Mouse (Mus musculus): Measurements from ENCODE around the gene Wasf3.

DNA sequence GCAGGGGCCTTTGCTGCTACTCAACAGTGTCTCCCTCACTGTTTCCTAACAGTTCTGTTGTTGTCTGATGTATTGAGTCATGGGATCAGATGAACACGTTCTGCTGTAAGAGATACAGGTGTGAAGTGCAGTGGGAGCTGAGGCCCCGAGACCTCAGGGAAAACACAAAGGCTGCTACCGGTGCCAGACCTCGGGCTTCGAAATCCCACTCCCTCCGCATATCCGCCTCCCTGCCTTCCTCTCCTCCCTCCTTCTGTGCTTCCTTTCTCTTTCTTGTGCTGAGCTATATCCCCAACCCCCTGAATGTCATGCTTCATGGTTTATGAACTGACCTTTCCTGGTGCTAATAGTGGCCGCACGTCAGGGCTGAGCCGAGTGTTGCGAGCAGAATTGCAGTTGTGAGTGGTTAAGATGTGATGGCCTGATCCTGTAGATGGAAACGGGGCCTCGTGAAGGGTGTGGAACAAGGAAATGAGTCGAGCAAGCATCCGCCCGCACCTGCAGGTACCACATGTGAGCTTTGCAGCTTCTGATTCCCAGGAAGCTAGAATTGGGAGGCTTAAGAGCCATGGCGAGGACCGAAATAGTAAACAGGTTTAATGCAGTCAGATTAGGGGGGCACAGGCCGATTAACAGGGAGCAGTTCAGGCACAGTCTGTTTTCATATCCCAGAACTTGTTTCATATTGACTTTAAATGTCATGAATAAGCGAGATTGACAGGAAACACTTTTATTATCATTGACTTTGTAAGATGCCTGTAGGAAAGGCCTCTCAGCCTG is 31.7 kb downstream of the Wasf3 start:
- TF ChIP-seq CTCF (IDR thresholded peaks at IDR 0.05; ENCODE audit: low read depth) = no peak
- TF ChIP-seq EP300 (IDR thresholded peaks at IDR 0.05; ENCODE audit: low read depth) = no peak

All from liver, postnatal 0 days (tissue).